Mouse (Mus musculus) thymus, adult 2 months (tissue): ENCODE measurements around the gene Cdsn. TPM values are rescaled to one million over a fixed set of nuclear protein-coding genes. Genes with fewer than 3 reads are reported as not detected.

Experiments used
- DNase-seq: peaks from one replicate; pipeline ENCODE4 v3.0.0; 2021
- H3K27ac ChIP-seq: fragments of 200-500 bp; 2 replicates; pipeline ENCODE4 v1.5.1; 2012; ENCODE audit warnings: low read length, control low read depth; ENCODE audit not compliant: control insufficient read depth, insufficient read depth
- H3K27me3 ChIP-seq: fragments of 200-500 bp; 2 replicates; pipeline ENCODE4 v1.6.1; 2012; ENCODE audit warnings: mild to moderate bottlenecking, low read length, moderate library complexity, mixed read lengths; ENCODE audit not compliant: control insufficient read depth, insufficient read depth
- H3K36me3 ChIP-seq: fragments of 200-500 bp; 2 replicates; pipeline ENCODE4 v1.6.1; 2012; ENCODE audit warnings: mild to moderate bottlenecking, low read length, moderate library complexity; ENCODE audit not compliant: control insufficient read depth, insufficient read depth
- H3K4me1 ChIP-seq: fragments of 200-500 bp; replicated peaks from 2 replicates; pipeline ENCODE4 v1.6.1; 2012; ENCODE audit warnings: low read length; ENCODE audit not compliant: control insufficient read depth, insufficient read depth
- H3K4me3 ChIP-seq: fragments of 200-500 bp; 2 replicates; pipeline ENCODE4 v1.5.1; 2012; ENCODE audit warnings: mild to moderate bottlenecking, low read length, control low read depth, moderate library complexity; ENCODE audit not compliant: control insufficient read depth, insufficient read depth
- CTCF ChIP-seq: fragments of 200-500 bp; IDR thresholded peaks from 2 replicates; pipeline ENCODE4 v1.5.1; 2012; ENCODE audit warnings: mild to moderate bottlenecking, control low read depth, low read length, moderate library complexity, borderline replicate concordance; ENCODE audit not compliant: control insufficient read depth, poor library complexity, insufficient read depth; ENCODE audit errors: extremely low read depth
- POLR2A ChIP-seq: fragments of 200-500 bp; IDR thresholded peaks from 2 replicates; pipeline ENCODE4 v1.6.1; 2012; ENCODE audit warnings: mild to moderate bottlenecking, low read length, control low read depth, moderate library complexity; ENCODE audit not compliant: control insufficient read depth, poor library complexity, insufficient read depth; ENCODE audit errors: extremely low read depth
- whole genome bisulfite sequencing: fragments of 180-500 bp; shearing (Covaris S2); methylation state at CpG from one replicate; pipeline ENCODE4 v1.1.7; 2018; 5-methylcytosine and 5-hydroxymethylcytosine counted together
- polyA plus RNA-seq: library from polyadenylated mRNA; depleted of rRNA; stranded (reverse); fragments of >200 nt; gene quantifications from 2 replicates; pipeline ENCODE4 v1.2.3, GENCODE M21; 2012; rRNA removed

Gene Cdsn
- 1.8 and 3.3 TPM in 2 replicates for polyA plus RNA-seq

DNA sequence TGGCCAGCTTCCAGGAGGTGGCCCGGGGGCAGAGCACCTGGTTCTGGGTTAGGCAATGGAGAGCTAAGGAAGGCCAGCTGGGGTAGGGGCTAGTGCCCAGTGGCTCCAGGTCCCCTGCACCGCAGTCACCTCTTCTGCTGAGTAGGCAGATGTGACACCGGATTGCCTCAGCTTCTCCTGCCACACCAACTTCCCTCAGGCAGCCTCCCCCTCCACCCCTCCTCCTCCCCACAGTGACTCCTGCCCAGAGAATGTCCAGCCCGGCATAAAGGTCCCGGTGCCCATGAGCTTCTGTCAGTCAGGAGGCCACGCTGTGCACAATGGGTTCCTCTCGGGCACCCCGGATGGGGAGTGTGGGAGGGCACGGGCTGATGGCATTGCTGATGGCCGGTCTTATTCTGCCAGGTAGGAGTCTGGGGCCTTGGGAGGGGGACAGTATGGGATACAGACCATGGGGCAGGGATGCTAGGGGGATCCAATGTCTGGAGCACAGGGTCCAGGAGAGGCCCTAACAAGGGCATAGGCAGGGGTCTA, at the start of gene Cdsn:
Gene Cdsn (plus strand): TSS at position 248 of the 534 bp plus-strand sequence.
- DNase-seq, result no peak
- H3K4me1 ChIP-seq, result no peaks in the 10 kb centered on the region
- WGBS, result 81% methylated on average over 10 of the region's 10 CpGs
- no peak within 1 kb of the TSS for H3K27ac ChIP-seq
- H3K27me3 ChIP-seq, result no peaks in the 10 kb centered on the region
- H3K36me3 ChIP-seq, result no peaks in the 10 kb centered on the region
- no peak for TF ChIP-seq POLR2A
- TF ChIP-seq CTCF, result no peak
- no peak within 1 kb of the TSS for H3K4me3 ChIP-seq

- H3K4me1 ChIP-seq, result no peaks in the 10 kb centered on the region
- no peak overlapping the region for H3K27ac ChIP-seq
- H3K4me3 ChIP-seq, result no peak overlapping the region
- DNase-seq, result no peak
- H3K36me3 ChIP-seq, result no peaks in the 10 kb centered on the region
- WGBS, result 24% methylated on average over 6 of the region's 6 CpGs
- TF ChIP-seq POLR2A (no peak), CTCF (no peak)
- peaks cover 4% of the 10 kb centered on the region for H3K27me3 ChIP-seq
Measured at GRCm38 (mm10) chr17:35502226-35502625, 49.7 kb upstream of the Cdsn start.

DNA sequence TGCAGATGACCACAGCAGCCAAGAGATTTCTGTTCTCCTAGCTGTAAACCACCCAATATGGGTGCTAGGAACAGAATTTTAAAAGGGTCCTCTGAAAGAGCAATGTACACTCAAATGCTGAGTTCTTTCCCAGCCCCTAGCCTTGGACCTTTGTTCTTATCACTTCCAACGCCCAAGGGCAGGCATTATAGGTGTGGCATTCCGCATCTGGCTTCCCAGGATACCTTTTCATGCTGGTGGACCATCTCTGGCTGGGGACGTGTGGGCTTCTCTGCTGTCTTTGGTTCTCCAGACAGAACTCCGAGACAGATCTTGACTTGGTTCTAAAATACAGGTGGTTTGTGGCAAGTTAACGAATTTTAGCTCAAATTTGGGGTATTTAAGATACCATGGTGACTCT, 49.2 kb upstream of the Cdsn start:
- no peaks in the 10 kb centered on the region for H3K36me3 ChIP-seq

DNA sequence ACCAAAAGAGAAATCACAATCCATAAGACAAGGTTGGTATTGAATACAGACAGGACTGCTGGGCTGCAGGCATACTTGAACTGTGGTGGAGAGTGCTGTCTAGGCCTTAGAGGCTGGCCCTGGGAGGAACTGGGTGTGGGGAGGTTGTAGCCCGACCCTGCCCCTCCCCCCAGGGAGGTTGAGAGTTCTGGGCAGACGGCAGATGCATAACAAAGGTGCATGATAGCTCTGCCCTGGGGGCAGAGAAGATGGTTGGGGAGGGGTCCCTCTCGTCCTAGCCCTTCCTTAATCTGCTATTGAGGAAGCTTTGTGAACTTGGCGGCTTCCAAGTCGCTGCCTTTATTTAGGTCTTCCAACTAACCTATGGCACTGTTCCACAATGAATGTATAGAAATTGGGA, 48.1 kb upstream of the Cdsn start:
- Histone ChIP-seq H3K4me3 (no peak overlapping the region), H3K27ac (no peak overlapping the region), H3K27me3 (peaks cover 4% of the 10 kb centered on the region), H3K4me1 (0 out of 2 replicates have a peak, but pooled peaks cover 3% of the 10 kb centered on the region), H3K36me3 (no peaks in the 10 kb centered on the region)
- WGBS, result 49% methylated on average over 5 of the region's 5 CpGs
- no peak for DNase-seq
- no peak for TF ChIP-seq POLR2A
- TF ChIP-seq CTCF, result no peak

More for the DNA sequence above, 49.2 kb upstream of the Cdsn start:
- DNase-seq, result no peak
- 74% methylated on average over 5 of the region's 5 CpGs for WGBS
- Histone ChIP-seq H3K4me1 (0 out of 2 replicates have a peak, but pooled peaks cover 3% of the 10 kb centered on the region), H3K27me3 (peaks cover 4% of the 10 kb centered on the region), H3K27ac (no peak overlapping the region), H3K4me3 (no peak overlapping the region)
- TF ChIP-seq POLR2A, result no peak
- no peak for TF ChIP-seq CTCF

DNA sequence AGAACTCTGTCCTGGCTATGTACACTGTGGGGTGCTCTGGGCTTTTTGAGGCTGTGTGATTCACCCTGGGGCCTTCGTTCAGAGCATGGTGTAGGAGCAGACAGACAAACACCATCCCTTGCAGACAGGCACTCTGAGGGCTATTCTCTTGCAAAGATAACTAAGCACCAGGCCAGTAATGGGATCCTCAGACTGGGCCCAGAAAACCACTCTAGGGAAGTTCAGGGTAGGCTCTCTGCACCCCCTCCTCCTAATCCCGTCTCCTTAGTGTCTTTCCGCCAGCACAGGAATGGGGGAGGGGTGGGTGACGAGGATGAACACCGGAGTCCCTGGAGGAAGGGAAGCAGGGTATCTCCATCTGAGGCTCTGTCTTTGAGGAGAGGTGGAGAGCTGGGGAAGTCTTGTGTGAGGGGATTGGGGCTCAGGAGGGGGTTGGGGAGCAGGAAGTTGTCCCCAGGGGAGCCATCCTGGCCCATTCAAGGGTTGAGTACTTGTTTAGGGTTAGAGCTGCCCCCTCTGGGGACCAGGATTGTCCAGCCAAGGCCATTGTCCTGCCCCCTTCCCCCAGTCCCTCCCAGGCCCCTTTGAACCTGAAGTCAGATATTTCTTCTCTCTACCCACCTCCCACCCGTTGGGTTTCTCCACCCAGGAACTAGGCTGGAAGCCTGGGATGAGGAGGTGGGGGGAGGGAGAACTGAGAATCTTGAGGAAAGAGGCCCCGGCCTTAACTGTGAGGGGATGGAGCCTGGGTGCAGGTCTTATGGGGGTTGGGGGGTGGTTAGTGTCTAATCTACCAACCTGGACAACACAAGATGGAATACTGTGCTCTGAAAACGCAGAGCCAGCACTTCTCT, 47.1 kb upstream of the Cdsn start:
- Histone ChIP-seq H3K4me1 (peaks cover 3% of the 10 kb centered on the region; the same call in 1 of the 2 replicates), H3K4me3 (no peak overlapping the region), H3K27ac (no peak overlapping the region), H3K36me3 (no peaks in the 10 kb centered on the region), H3K27me3 (peaks cover 4% of the 10 kb centered on the region; the same call in 1 of the 2 replicates)
- TF ChIP-seq CTCF, result no peak
- TF ChIP-seq POLR2A, result no peak
- 50% methylated on average over 8 of the region's 8 CpGs for WGBS
- no peak for DNase-seq

- Histone ChIP-seq H3K36me3 (no peaks in the 10 kb centered on the region), H3K4me3 (no peak within 1 kb of the TSS), H3K27me3 (peaks cover 4% of the 10 kb centered on the region; the same call in 1 of the 2 replicates), H3K27ac (no peak within 1 kb of the TSS), H3K4me1 (peaks cover 3% of the 10 kb centered on the region; the same call in 1 of the 2 replicates)
- TF ChIP-seq CTCF (no peak), POLR2A (no peak)
- 64% methylated on average over 13 of the region's 13 CpGs for WGBS
- DNase-seq, result no peak
Measured at GRCm38 (mm10) chr17:35505776-35506175, 46.2 kb upstream of the Cdsn start, which contains the start of gene Pou5f1. Gene Pou5f1, plus strand, starts transcription at chr17:35506018.

GRCm38 (mm10) chr17:35506881-35507280, 45.0 kb upstream of the Cdsn start:
- Histone ChIP-seq H3K36me3 (no peaks in the 10 kb centered on the region), H3K27ac (no peak overlapping the region), H3K4me1 (peaks cover 3% of the 10 kb centered on the region; the same call in 1 of the 2 replicates), H3K27me3 (peaks cover 4% of the 10 kb centered on the region; the same call in 1 of the 2 replicates), H3K4me3 (no peak overlapping the region)
- TF ChIP-seq CTCF, result no peak
- no peak for TF ChIP-seq POLR2A
- WGBS, result 47% methylated on average over 10 of the region's 10 CpGs
- no peak for DNase-seq
